Mouse (Mus musculus): ENCODE results near the gene Dlx2. TPM values are rescaled to one million over a fixed set of nuclear protein-coding genes. Genes with fewer than 3 reads are reported as not detected.

Gene Dlx2
- polyA plus RNA-seq, 1 experiment from 2014 or later = 1.5 TPM

DNA sequence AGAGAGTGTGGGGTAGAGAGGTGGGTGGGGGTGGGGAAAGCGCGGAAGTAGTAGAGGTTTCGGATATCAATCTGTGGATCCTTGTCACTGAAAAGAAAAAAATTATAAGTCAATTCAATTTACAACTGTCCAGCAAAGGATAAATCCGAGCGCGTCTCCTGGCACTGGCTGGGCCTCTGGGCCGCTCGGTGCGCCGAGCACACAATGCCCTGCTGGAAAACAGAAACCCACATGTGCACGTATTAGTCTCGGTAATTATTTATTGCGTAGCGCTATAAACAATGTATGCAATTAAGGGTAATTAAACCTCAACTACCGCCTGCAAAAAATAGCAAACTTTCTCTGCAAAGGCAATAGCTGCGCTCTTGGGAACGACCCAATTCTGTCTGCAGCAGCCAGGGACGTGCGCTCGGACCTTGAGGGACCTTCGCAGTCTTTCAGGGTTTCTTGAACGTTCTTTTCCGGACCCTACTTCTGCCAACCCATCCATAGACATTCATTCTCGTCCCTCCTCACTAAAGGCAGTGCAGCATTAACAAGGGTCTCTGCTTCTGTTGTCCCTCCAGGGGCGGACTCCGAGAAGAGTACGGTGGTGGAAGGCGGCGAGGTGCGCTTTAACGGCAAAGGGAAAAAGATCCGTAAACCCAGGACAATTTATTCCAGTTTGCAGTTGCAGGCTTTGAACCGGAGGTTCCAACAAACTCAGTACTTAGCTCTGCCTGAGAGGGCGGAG is 16.0 kb downstream of the Dlx2 start:
- ATAC-seq = no peak
- Histone ChIP-seq H3K27ac (ENCODE audit: low read length) (no peak overlapping the region), H3K4me3 (ENCODE audit: low read length) (peak overlapping the region; percentile 53), H3K27me3 (replicated peaks; ENCODE audit: control insufficient read depth, insufficient read depth, low read length) (peaks cover 86% of the 10 kb centered on the region), H3K4me1 (ENCODE audit: control insufficient read depth, insufficient read depth, low read length) (peaks cover 14% of the 10 kb centered on the region), H3K36me3 (ENCODE audit: control insufficient read depth, insufficient read depth, low read length) (no peaks in the 10 kb centered on the region), H3K9me3 (ENCODE audit: control insufficient read depth, low read length) (no peaks in the 10 kb centered on the region), H3K9ac (ENCODE audit: low read depth, low read length) (no peak overlapping the region), H3K4me2 (ENCODE audit: low read depth, low read length) (no peak overlapping the region)
- 2% methylated on average over 34 of the region's 34 CpGs for WGBS

- Histone ChIP-seq H3K27me3 (replicated peaks; ENCODE audit: control insufficient read depth, insufficient read depth, low read length) (peaks cover 88% of the 10 kb centered on the region), H3K4me2 (ENCODE audit: low read depth, low read length) (peak overlapping the region; percentile 90), H3K27ac (ENCODE audit: low read length) (peak overlapping the region; percentile 20), H3K9me3 (ENCODE audit: control insufficient read depth, low read length) (no peaks in the 10 kb centered on the region), H3K4me1 (ENCODE audit: control insufficient read depth, insufficient read depth, low read length) (peaks cover 14% of the 10 kb centered on the region), H3K4me3 (ENCODE audit: low read length) (peak overlapping the region; percentile 53), H3K9ac (ENCODE audit: low read depth, low read length) (peak overlapping the region; percentile 54), H3K36me3 (ENCODE audit: control insufficient read depth, insufficient read depth, low read length) (no peaks in the 10 kb centered on the region)
- peak; percentile 93 for ATAC-seq
- under 1% methylated on average over 60 of the region's 60 CpGs for WGBS
Measured at GRCm38 (mm10) chr2:71529511-71530351, 16.8 kb downstream of the Dlx2 start.

DNA sequence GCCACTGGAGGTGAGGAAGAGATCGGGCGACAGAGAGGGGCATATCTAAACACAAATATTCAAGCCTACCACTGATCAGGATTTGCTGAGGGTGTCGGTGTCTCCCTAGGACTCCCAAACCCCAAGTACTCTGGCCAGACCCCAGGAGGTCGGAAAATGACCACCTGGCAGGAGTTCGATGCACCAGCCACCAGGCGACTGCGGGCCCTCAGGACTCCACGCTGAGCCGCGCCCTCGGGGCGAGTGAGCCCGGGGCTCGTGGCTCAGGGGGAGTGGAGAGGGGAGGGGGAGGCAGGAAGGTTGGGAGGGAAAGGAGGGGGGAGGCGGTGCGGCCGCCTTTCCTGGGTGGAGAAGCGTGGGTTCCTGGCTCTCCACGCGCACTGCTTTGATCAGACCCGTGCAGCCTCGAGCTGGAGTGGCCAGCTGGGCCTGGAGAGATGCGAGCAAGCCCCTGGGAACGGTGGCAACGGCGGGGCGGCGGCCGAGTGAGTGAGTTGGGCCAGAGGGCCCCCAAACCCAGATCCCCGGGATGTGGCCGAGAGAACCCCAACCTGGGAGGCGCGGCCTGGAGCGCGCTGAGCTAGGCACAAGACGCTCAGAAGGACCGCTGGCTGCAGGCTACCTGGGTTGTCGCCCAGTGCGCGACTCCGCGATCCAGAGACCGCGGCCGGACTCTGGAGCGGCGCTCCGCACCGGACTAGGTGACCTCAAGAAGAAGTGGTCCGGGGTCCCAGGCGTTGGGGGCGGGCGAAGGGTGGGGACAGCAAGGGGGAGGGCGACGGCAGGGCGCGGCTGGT is 17.6 kb downstream of the Dlx2 start:
- H3K27me3 ChIP-seq (replicated peaks; ENCODE audit: control insufficient read depth, insufficient read depth, low read length) = peaks cover 87% of the 10 kb centered on the region
- H3K27ac ChIP-seq (ENCODE audit: low read length) = peak overlapping the region; percentile 43
- peak overlapping the region; percentile 53 for H3K4me3 ChIP-seq (ENCODE audit: low read length)
- H3K4me2 ChIP-seq (ENCODE audit: low read depth, low read length) = peak overlapping the region; percentile 90
- WGBS = under 1% methylated on average over 54 of the region's 57 CpGs
- ATAC-seq = peak; percentile 71
- peak overlapping the region; percentile 54 for H3K9ac ChIP-seq (ENCODE audit: low read depth, low read length)
- H3K4me1 ChIP-seq (ENCODE audit: control insufficient read depth, insufficient read depth, low read length) = peaks cover 14% of the 10 kb centered on the region
- H3K9me3 ChIP-seq (ENCODE audit: control insufficient read depth, low read length) = no peaks in the 10 kb centered on the region
- H3K36me3 ChIP-seq (ENCODE audit: control insufficient read depth, insufficient read depth, low read length) = no peaks in the 10 kb centered on the region

- Histone ChIP-seq H3K9me3 (ENCODE audit: control insufficient read depth, low read length) (no peaks in the 10 kb centered on the region), H3K9ac (ENCODE audit: low read depth, low read length) (peak within 1 kb of the TSS; percentile 54), H3K27ac (ENCODE audit: low read length) (peak within 1 kb of the TSS; percentile 43), H3K4me2 (ENCODE audit: low read depth, low read length) (peak within 1 kb of the TSS; percentile 90), H3K36me3 (ENCODE audit: control insufficient read depth, insufficient read depth, low read length) (no peaks in the 10 kb centered on the region), H3K4me1 (ENCODE audit: control insufficient read depth, insufficient read depth, low read length) (peaks cover 14% of the 10 kb centered on the region), H3K27me3 (replicated peaks; ENCODE audit: control insufficient read depth, insufficient read depth, low read length) (peaks cover 89% of the 10 kb centered on the region), H3K4me3 (ENCODE audit: low read length) (peak within 1 kb of the TSS; percentile 53)
- no peak for ATAC-seq
- 1% methylated on average over 26 of the region's 26 CpGs for WGBS
Measured at GRCm38 (mm10) chr2:71528014-71528713, 18.4 kb downstream of the Dlx2 start, which contains the start of gene Dlx1. TSS of gene Dlx1 (plus strand) at chr2:71528113.

GRCm38 (mm10) chr2:71527323-71528013 is 19.1 kb downstream of the Dlx2 start:
- Histone ChIP-seq H3K4me1 (ENCODE audit: control insufficient read depth, insufficient read depth, low read length) (peaks cover 14% of the 10 kb centered on the region), H3K4me3 (ENCODE audit: low read length) (no peak overlapping the region), H3K27me3 (replicated peaks; ENCODE audit: control insufficient read depth, insufficient read depth, low read length) (peaks cover 89% of the 10 kb centered on the region), H3K36me3 (ENCODE audit: control insufficient read depth, insufficient read depth, low read length) (no peaks in the 10 kb centered on the region), H3K4me2 (ENCODE audit: low read depth, low read length) (no peak overlapping the region), H3K9ac (ENCODE audit: low read depth, low read length) (no peak overlapping the region), H3K9me3 (ENCODE audit: control insufficient read depth, low read length) (no peaks in the 10 kb centered on the region), H3K27ac (ENCODE audit: low read length) (no peak overlapping the region)
- ATAC-seq = no peak
- 2% methylated on average over 24 of the region's 24 CpGs for WGBS

DNA sequence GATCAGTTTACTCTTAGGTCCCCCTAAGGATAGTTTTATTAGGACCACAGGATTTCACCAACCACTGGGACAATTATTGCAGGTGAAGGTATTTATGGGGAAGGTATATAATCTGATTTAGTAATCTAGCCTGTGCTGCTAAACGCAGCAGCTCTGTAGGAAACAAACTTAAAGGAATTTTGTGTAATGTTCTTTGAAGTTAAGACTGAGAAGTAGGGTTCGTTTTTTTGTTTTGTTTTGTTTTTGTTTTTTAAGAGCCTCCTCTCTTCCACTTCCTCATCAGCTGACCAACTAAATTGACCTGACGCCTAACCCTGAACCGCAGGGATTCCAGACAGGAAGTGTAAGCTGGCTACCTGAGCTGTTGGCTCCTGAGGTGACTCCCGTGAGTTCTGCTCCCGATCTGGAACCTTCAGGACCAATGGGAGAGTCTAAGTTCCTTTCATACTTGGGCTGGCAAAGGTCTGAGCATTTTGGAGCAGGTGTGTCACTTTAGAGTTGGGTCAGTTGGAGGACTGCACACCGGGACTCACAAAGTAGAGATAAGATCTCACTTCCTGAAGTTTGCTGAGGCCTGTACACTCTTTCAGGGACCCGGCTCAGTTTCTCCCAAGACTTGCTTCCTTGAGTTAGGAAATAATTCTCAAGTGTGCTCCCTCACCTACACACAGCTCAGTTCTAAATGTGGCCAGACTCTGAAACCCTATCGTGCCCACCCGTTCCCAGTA is 19.8 kb downstream of the Dlx2 start:
- no peak overlapping the region for H3K4me3 ChIP-seq (ENCODE audit: low read length)
- no peak for ATAC-seq
- WGBS = 6% methylated on average over 10 of the region's 10 CpGs
- H3K9me3 ChIP-seq (ENCODE audit: control insufficient read depth, low read length) = no peaks in the 10 kb centered on the region
- no peak overlapping the region for H3K4me2 ChIP-seq (ENCODE audit: low read depth, low read length)
- H3K27me3 ChIP-seq (replicated peaks; ENCODE audit: control insufficient read depth, insufficient read depth, low read length) = peaks cover 83% of the 10 kb centered on the region
- no peaks in the 10 kb centered on the region for H3K36me3 ChIP-seq (ENCODE audit: control insufficient read depth, insufficient read depth, low read length)
- H3K27ac ChIP-seq (ENCODE audit: low read length) = no peak overlapping the region
- peaks cover 14% of the 10 kb centered on the region for H3K4me1 ChIP-seq (ENCODE audit: control insufficient read depth, insufficient read depth, low read length)
- H3K9ac ChIP-seq (ENCODE audit: low read depth, low read length) = no peak overlapping the region

GRCm38 (mm10) chr2:71524763-71525162 is 21.8 kb downstream of the Dlx2 start:
- ATAC-seq = no peak
- no peaks in the 10 kb centered on the region for H3K9me3 ChIP-seq (ENCODE audit: control insufficient read depth, low read length)
- no peak overlapping the region for H3K27ac ChIP-seq (ENCODE audit: low read length)
- 31% methylated on average over 13 of the region's 13 CpGs for WGBS
- H3K4me2 ChIP-seq (ENCODE audit: low read depth, low read length) = no peak overlapping the region
- no peak overlapping the region for H3K9ac ChIP-seq (ENCODE audit: low read depth, low read length)
- peaks cover 10% of the 10 kb centered on the region for H3K4me1 ChIP-seq (ENCODE audit: control insufficient read depth, insufficient read depth, low read length)
- no peaks in the 10 kb centered on the region for H3K36me3 ChIP-seq (ENCODE audit: control insufficient read depth, insufficient read depth, low read length)
- H3K4me3 ChIP-seq (ENCODE audit: low read length) = no peak overlapping the region
- peaks cover 66% of the 10 kb centered on the region for H3K27me3 ChIP-seq (replicated peaks; ENCODE audit: control insufficient read depth, insufficient read depth, low read length)

DNA sequence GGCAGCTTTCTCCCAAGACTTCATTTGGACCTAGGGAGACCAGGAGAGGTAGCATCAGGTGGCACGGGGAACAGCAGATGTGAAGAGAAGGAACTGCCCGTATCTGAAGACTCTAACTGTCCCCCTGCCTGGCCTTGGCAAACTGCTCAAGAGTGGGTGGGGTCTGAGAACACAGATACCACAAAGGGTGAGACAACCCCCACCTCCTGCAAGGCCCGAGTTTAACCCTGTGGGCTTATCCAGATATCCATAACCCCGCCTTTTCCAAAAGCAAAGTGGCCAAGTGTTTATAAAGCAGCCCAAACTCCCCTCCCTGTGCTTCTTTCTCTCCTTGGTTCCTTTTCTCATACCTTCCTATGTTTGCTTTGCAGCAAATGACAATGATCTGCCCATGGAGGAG is 23.1 kb downstream of the Dlx2 start:
- WGBS = 42% methylated on average over 4 of the region's 4 CpGs
- no peaks in the 10 kb centered on the region for H3K36me3 ChIP-seq (ENCODE audit: control insufficient read depth, insufficient read depth, low read length)
- no peaks in the 10 kb centered on the region for H3K9me3 ChIP-seq (ENCODE audit: control insufficient read depth, low read length)
- no peak overlapping the region for H3K27ac ChIP-seq (ENCODE audit: low read length)
- no peak for ATAC-seq
- H3K27me3 ChIP-seq (replicated peaks; ENCODE audit: control insufficient read depth, insufficient read depth, low read length) = peaks cover 53% of the 10 kb centered on the region
- no peak overlapping the region for H3K4me2 ChIP-seq (ENCODE audit: low read depth, low read length)
- H3K9ac ChIP-seq (ENCODE audit: low read depth, low read length) = no peak overlapping the region
- H3K4me3 ChIP-seq (ENCODE audit: low read length) = no peak overlapping the region
- H3K4me1 ChIP-seq (ENCODE audit: control insufficient read depth, insufficient read depth, low read length) = no peaks in the 10 kb centered on the region

Data from intestine, embryonic 16.5 days (tissue).